Mouse (Mus musculus): ENCODE data around the gene Lrrfip2.

Lrrfip2 gene

DNA sequence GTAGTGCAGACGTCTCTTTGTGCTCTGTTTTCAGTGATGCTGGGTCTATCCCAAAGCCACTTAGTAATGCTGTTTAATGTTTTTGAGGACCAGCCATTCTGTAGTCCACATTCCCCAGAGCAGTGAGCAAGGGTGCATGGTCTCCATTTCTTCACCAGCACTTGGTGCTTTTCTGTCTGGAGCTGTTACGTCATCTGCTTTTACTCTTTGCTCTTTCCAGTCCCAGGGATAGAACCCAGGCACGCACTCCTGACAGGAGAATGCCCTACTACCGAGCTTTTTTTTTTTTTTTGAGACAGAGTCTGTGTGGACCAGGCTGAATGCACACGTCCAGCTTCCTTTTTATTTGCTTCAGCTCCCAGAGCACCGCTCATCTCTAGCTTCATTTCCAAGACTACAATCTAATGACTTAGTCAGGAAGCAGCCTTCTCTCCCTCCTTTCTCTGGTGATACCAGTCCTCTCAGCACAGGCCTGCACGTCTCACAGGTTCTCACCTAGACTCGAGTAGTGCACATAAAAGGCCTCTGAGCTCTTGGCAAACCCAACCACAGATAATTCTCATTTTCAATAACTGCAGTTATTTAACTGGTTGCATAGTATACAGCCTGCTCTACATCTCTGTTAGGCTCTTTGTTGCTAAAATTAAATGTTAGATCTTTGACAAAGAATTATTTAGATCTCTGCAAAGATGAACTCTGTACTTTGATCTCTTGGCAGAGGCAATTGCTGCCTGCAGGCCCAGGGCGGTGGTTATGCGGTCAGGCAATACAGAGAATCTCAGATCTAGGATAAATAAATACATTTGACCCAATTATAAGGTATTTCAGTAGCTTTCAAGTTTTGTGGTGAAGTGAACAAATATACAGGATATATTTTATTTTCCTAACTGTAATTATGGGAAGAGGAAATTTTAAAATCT is 94.0 kb downstream of the Lrrfip2 start:
- no peak for DNase-seq (ENCODE audit: low read depth in 1 of 2, low spot score in 2 of 2)

DNA sequence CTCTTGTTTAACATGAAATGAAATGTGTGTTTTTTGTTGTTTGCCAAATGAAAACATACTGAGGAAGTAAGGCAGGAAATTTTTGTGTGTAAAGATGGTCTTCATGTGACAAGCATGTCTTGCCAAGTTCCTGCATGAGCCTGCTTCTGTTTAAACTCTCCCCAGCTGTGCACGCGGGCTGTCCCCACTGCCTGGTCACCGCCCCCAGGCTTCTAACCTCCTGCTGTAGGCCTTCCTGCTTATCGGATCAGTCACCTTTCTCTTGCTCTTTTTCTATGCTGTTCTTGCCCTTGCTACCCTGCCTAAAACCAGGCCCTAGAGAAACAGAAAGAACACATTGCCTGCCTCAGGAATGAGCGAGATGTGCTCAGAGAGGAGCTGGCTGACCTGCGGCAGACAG is 96.1 kb downstream of the Lrrfip2 start:
- DNase-seq (ENCODE audit: low read depth in 1 of 2, low spot score in 2 of 2) = no peak

DNA sequence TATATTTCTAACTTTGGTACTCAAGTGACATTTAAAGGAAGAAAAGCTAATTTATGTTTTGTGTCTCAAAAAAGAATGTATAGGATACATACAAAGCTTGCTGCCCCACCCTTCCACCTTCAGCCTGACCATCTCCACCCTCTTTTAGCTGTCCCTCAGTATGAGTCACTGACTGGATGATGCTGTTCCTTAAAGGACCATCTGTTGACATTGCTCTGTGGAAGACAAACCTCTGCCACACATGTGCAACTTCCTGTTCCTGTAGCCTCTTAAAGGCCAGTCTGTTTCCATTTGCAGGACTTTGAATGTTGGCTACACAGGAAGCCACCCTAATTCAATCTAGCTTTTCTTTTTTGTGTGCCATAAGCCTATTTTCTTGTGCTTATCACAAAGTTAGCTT is 99.0 kb downstream of the Lrrfip2 start:
- DNase-seq (ENCODE audit: low read depth in 1 of 2, low spot score in 2 of 2) = peak in 1 of 2 experiments; percentile 10

DNA sequence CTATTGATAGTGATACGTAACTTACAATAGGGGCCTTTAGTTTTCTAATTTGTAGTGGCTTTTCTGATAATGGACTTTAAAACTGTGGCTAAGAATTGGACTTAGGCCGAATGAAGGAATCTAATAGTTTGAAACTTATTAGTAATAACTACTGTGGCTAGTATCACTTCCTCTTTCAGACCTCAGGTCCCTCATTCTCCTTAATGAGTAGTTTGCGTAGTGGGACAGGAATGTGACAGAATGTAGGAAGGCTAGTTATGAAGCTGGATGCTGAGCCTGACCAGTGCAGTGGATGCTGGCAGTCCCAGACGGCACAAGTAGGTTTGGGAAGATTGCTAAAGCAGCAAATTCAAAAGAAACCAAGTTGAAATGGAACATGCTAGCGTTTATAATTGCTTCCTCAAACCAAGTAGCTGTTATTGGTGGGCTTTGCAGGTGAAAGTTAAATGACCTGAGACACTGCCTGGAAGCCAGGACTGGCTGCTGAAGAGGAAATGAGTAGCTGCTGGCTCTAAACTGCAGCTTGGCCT is 103.2 kb downstream of the Lrrfip2 start:
- peak; percentile 1 to 3 for DNase-seq (ENCODE audit: low read depth in 1 of 2, low spot score in 2 of 2)

DNA sequence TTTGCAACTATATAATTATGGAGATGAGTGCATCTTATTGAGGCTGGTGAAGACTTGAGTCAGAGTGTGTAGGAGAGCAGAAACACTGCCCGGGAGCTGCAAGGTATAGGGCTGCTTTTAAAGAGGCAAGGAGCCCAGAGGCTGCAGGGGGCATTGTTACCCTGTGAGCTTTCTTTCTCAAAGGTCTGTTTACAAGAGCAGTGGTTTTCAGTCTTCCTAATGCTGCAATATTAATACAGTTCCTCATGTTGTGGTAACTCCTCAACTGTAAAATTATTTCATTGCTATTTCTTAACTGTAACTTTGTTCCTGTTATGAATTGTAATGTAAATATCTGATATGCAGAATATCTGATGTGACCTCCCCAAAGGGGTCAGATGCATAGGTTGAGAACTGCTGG is 104.2 kb downstream of the Lrrfip2 start:
- DNase-seq (ENCODE audit: low read depth in 1 of 2, low spot score in 2 of 2) = no peak

DNA sequence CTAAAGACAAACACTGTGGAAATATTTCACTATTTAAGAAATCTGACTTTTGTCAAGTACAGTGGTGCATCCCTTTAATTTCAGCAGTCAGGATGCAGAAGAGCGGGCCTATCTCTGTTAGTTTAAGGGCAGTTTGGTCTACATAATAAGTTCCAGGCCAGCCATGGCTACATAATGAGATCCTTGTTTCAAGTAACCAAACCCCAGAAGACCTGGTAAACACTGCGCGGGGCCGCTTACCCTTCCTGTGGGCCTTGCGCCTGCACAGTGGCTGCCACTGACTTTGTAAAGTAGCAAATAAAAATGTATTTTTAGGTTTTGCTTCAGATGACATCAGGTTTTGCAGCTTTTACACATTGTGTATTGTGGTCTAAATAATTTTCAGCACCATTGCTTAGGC is 106.0 kb downstream of the Lrrfip2 start:
- no peak for DNase-seq (ENCODE audit: low read depth in 1 of 2, low spot score in 2 of 2)

DNA sequence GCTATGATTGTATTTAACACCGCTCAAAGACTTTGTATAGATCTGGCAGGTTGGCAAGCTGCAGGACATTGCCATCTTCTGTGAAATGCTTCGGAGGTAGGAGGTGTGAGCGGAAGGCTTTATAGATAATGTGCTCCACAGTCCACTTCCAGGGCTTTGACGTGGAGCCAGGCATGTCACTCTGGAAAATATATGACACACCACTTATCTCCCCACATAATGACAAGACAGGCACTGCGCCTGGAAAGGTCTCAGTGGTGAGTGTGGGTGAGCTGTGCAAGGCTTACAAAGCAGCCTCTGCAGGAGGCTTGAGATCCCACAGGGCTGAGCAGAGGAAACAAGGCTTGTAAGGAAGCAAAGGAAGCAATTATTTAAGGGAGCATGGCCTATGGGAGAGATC is 111.1 kb downstream of the Lrrfip2 start:
- no peak for DNase-seq (ENCODE audit: low read depth in 1 of 2, low spot score in 2 of 2)

DNA sequence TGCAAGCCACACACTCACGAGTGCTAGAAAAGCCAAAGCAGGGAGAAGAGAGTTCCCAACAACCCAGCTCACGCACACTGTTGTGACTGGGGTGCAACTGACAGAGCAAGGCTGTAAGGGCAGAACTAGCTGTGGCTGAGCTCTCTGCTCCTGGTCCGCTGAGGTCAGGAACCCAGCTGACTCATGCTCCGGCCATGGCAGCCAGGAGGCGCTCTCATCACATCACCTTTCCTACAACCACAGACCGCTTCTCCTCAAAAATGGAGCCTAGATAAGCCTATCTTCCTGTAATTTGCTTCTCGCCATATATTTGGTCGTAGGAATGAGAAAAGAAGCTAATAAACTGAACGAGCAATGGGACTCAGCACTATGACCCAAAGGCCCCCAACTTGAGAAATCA is 117.3 kb downstream of the Lrrfip2 start:
- DNase-seq (ENCODE audit: low read depth in 1 of 2, low spot score in 2 of 2) = no peak

DNA sequence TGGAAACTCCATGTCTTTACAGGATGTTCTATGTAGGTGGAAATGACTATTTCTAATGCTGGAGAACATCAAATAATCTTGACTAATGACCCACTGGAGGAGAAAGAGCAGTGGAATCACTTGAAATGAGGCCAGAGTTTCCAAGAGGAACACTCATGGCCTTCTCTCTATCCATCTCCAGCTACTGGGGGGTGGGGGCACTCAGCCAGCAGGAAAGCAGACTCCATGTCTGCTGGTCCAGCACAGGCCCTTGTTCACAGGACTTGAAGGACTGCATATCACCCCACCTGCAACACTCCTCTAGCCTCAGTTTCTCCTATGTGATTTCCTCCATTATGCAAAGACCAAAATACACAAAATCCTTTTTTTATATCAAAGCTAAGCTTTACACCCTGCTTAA is 120.3 kb downstream of the Lrrfip2 start:
- DNase-seq (ENCODE audit: low read depth in 1 of 2, low spot score in 2 of 2) = no peak

DNA sequence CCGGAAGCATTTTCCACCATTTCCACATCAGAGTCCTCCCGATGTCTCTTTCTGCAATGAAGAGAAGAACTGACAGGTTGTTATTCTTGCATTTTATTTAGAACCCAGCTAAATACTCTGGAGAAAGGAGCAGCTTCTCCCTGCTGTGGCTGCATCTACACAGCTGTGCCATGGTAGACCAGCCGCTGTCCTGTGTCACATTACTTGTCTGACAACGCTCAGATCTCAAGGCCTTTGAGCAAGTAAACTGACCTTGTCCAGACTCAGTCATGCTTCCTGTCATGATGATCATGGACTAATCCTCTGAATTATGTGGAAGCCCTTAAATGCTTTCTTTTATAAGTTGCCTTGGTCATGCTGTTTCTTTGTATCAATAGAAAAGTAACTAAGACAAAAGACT is 122.4 kb downstream of the Lrrfip2 start:
- no peak for DNase-seq (ENCODE audit: low read depth in 1 of 2, low spot score in 2 of 2)

DNA sequence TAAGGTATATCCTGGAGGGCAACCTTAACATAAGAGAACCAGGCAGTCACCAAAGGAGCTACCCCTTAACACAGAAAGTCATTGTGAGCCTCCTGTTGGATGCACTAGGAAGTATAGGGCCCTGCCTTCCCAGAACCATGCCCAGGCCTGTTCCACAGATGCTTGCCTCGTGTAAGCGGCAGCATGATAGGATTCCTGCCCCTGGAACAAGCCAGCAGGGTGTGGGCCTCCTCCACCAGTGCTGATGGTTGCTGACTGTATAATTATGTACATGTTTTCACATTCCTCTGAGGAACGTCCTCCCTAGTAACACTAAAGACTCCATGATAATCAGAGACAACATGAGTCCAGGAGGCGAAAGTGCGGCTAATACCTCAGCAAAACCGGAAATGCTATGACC is 126.0 kb downstream of the Lrrfip2 start:
- DNase-seq (ENCODE audit: low read depth in 1 of 2, low spot score in 2 of 2) = no peak

DNA sequence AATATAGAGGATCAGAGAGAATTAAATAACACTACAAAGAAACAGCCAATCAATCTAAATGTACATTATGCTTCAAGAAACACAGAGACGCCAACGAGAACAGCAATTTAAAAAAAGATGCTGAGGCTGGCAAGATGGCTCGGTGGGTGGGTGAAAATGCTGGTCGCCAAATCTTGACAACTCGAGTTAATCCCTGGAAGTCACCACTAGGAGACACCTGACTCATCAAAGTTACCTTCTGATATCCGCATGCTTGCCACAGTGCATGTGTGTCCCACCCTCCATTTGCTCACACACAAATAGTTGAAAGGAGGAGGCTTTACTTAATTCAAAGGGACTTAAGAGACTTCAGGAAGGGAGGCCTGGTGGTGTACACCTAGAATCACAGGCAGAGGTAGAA is 128.2 kb downstream of the Lrrfip2 start:
- no peak for DNase-seq (ENCODE audit: low read depth in 1 of 2, low spot score in 2 of 2)

DNA sequence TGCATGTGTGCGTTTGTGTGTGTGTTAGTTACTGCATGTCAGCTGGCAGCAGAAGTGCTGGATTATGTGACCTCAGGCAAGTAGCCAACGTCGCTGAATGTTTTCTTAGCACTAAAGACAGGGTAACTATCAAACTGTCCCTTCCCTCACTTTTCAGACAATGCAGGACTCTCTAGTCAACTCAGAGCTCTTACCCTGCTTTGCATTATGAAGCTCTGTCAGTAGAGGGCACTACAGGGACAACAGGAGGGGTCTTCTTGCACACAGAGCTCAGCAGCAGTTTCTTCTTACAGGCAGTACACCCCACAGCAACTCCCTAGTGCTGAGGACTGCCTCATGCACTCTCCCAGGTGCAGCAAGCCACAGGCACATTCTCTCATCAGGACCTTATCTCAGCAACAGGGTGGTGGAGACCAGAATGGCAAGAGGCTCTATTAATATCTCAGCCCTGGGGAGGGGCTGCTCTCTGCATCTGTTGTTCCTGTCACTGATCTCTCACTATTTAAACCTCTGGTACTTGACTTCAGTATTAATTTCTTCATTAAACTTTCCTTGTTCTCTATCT is 130.4 kb downstream of the Lrrfip2 start:
- no peak for DNase-seq (ENCODE audit: low read depth in 1 of 2, low spot score in 2 of 2)

DNA sequence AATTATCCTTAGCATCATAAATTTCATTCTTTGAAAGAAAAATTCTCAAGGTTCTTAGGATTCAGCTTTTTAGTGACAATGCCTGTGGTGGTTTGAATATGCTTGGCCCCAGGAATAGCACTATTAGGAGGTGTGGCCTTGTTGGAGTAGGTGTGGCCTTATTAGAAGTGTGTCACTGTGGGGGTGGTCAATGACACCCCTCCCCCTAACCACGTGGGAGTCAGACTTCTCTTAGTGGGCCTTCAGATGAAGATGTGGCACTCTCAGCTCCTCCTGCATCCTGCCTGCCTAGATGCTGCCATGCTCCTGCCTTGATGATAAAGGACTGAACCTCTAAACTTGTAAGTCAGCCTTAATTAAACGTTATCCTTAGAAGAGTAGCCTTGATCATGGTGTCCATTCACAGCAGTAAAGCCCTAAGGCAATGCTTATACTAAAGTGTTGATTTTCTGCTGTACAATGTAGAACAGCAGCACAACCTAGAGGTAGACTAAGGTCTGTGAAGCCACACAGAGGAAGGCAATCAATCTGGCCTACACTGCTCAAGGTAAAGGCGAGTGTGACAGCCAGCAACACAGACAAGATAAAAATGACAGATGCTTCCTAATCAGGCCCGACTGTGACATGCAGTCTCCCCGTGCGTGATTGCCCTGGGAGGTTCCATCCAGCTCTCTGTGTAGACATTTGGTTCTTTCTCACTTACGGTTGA is 134.9 kb downstream of the Lrrfip2 start:
- no peak for DNase-seq (ENCODE audit: low read depth in 1 of 2, low spot score in 2 of 2)

DNA sequence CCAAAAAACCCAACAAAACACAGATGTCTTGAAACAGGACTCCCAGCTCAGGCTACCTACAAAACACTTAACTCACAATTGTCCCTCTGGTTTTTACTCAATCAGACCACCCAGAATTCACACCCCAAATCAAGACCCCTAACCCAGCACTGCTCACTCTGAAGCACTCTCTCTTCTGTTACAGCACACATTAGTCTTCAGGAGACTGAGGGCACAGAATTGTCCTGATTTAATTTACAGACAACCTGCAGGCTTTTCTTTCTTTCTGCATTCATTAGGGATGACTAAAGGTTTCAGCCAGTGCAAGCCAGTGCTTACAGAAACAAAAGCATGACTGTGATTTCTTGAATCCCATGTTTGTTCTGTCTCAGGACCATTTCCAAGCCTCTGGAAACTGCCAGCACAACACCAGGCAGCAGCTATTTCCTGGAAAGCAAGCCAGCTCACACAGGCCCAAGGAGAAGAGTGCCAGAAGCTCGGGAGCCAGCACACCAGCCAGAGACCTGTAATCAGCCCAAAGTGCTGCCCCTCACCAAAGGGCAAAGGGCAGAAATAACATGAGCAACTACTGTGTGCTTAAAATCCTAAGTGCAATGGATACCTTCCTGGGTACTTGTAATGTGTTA is 143.1 kb downstream of the Lrrfip2 start:
- DNase-seq (ENCODE audit: low read depth in 1 of 2, low spot score in 2 of 2) = no peak

DNA sequence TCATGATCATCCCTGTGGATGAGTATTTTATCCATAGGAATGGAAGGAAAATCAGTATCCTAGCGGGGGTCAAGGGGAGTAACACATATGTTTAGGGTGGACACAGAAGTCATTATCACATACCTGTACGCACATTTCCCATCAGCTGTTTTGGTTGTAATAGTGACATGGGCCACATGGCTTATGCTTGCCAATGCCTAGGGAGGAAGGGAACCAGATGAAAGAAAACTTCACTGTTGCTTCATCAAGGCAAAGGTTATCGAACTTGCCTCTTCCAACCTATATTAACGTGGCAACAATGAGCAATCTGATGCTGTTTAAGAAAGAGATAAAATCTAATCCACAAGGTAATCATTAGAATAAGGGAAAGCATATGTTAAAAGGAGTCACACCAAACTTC is 144.0 kb downstream of the Lrrfip2 start:
- no peak for DNase-seq (ENCODE audit: low read depth in 1 of 2, low spot score in 2 of 2)

DNA sequence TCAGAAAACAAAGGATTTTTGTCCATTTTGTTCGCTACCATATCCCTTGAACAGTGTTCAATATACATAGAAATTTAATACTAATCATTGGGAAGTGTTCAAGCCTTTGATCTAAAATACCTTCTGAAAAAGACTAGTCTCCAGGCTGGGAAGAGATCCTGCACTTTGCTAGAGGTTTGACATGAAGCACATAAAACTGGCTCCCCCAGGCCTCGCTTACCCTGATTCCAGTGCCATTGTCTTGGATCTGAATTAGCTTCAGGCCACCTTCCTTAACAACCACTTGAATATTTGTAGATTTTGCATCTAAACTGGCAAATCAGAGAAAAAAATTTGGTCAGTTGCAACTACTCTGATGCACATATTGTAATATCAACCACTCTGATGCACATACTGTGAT is 150.6 kb downstream of the Lrrfip2 start:
- DNase-seq (ENCODE audit: low read depth in 1 of 2, low spot score in 2 of 2) = no peak

DNA sequence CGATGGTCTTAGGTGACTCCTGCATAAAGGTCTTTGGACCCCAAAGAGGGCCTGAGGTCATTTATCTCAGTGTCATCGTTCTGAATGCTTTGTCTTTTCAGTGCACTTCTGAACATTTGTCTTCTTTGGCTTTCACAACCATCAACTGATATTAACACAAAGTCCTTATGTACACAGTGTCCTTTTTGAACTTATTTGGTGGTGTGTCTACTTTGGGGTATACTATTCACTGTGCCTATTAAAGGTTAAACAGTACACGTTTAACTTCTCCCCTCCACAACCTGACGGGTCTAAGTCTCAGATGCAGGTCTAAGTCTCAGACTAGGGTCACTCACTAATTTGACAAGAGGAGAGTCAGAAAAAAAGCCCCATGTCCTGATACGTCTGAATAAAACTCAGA is 153.2 kb downstream of the Lrrfip2 start:
- DNase-seq (ENCODE audit: low read depth in 1 of 2, low spot score in 2 of 2) = no peak

DNA sequence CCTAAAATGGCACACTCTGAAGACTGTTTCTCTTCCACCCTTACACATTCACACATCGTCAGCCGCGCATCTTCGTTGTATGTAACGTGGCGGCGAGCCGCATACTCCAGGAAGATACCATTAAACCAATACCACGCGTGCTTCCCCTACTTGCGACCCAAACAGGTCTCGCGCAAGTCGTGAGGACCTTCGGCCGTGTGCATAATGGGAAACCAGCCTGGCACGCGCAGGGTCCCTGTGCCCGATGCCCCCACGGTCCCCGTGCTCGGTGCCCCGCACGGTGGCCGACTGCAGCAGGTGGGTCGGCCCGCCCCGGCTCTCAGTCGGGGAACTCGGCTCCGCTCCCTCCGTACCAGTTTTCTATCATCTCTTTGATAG is 153.7 kb downstream of the Lrrfip2 start:
- no peak for DNase-seq (ENCODE audit: low read depth in 1 of 2, low spot score in 2 of 2)

DNA sequence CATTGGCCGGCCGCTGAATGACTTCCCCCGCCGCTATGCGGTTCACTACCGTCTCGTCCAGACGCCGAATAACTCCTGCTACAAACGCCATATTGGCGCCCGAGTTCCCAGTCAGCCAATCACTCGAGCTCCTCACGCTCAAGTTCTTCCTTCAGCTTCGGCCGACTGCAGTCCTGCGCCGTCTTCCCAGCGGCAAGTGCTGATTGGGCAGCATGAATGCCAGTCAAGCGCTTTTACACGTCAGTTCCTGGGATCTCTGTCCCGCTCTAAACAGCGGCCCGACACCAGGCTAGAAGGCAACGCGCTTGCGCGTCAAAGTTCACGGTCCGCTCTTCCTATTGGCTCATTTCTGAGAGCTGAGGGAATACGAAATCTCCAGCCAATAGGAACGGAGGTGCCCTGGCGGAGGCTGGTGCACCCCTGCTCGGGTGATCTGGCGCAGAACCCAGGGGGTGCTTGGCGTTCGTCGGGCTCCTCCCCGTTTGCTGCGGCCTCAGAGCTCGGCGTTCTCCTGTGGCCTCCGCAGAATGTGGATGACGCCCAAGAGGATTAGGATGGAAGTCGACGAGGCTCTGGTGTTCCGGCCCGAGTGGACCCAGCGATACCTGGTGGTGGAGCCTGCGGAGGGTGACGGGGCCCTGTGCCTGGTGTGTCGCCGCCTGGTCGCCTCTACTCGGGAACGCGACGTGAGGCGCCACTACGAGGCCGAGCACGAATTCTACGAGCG is 154.2 kb downstream of the Lrrfip2 start, which contains the start of the genes Mlh1 and Epm2aip1:
TSS of gene Mlh1 (minus strand) at position 358 of the 727 bp plus-strand sequence.
TSS of gene Epm2aip1 (plus strand) at position 496 of the 727 bp plus-strand sequence.
- DNase-seq (ENCODE audit: low read depth in 1 of 2, low spot score in 2 of 2) = peak; percentile 96

DNA sequence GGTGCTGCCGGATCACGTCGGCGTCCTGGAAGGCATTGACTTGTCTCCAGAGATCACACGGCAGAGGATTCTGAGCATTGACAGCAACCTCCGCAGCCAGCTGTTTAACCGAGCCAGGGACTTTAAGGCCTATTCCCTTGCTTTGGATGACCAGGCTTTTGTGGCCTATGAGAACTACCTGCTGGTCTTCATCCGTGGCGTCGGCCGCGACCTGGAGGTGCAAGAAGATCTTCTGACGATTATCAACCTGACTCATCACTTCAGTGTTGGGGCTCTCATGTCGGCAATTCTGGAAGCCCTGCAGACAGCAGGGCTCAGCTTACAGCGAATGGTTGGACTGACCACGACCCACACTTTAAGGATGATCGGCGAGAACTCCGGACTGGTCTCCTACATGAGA is 155.0 kb downstream of the Lrrfip2 start:
- no peak for DNase-seq (ENCODE audit: low read depth in 1 of 2, low spot score in 2 of 2)

All from monocyte, adult 2 months (primary cell).